Mouse (Mus musculus): ENCODE results near the gene Gnb3.
"Not testable (repeated sequence)": the region's sequence is repeated elsewhere in the genome, so short reads cannot be mapped to it uniquely, and the experiment has no call there.

The Gnb3 gene

GRCm38 (mm10) chr6:124816611-124817010 lies 23.5 kb downstream of the Gnb3 start:
- no peak for DNase-seq (ENCODE audit: low read depth, low spot score)

DNA sequence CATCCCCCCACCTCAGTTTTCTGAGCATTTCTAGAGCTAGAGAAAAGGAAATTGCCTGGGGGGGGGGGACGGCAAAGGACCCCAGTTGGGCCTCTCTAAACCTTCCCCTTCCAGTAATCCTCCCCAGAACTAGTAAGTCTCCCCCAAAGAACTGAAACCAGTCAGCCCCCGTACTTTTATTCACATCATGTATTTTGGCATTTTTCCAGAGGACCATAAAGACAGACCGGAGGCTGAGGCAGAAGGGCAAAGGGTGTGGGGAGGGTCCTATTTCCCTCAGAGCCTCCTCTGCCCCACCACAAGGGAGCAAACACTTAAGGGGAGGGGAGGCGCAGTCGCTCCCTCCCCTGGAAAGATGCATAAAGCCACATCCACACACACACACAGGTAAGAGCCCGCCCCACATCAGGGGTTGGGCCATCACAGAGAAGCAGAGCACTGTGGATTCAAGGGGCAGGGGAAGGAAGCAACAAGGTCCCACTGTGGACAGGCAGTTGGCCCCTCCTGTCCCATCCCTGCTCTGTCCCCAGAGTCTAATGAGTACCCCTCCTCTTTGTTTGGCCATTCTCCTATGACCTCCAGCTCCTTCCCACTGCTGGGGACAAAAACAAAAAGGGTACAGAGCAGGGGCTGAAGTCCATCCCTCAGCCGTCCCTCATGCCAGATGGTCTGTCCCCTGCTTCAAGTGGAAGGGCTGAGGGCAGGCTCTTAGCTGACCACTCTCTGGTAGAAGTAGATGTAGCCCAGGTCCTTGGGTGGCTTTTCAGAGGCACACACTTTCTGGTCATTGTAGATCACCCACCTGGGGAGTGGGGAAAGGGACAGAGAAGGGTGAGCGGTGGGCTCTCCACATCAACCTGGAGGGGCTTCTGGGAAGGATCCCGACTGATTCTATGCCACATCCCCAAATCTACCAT lies 25.0 kb downstream of the Gnb3 start:
- DNase-seq (ENCODE audit: low read depth, low spot score): no peak

DNA sequence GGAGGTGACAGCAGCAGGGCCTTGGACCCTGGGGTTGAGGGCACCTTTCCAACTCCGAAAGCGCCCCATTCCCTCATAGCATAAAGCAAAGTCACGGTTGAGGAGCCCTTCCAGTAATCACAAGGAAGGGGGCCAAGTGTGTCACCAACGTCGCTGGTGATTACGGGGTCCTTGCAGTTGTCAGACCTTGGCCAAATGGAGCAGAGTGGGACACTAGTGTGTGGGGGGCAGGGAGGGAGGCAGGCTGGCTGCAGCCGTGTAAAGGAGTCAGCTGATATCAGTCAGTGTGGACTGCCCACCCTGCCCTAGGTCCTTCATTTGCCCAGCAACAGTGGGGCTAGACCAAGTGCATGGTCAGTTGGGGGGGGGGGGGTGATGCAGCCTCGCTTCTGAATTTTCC lies 25.6 kb downstream of the Gnb3 start:
- no peak for DNase-seq (ENCODE audit: low read depth, low spot score)

DNA sequence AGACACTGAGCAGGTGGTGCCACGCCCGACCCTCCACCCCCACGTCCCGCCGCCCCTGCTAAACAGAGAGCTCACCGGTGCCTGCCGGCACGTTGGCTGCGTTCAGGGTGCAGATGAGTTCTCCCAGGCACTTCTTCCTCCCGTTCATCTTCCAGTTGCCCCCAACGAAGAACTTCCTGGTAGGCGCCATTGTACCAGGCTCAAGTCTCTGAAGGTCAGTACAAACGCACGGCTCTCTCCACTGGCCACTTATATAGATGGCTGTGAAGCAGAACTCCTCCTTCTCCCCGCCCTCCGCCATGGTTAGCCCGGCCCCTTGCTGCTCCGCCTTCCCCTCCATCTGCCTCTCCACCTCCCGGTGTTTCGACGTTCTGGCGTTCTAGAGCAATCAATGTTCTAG lies 26.1 kb downstream of the Gnb3 start, which contains the start of gene Tpi1:
Gene Tpi1, minus strand, starts transcription at position 364 of the 400 bp plus-strand sequence.
- DNase-seq (ENCODE audit: low read depth, low spot score): peak; percentile 84

DNA sequence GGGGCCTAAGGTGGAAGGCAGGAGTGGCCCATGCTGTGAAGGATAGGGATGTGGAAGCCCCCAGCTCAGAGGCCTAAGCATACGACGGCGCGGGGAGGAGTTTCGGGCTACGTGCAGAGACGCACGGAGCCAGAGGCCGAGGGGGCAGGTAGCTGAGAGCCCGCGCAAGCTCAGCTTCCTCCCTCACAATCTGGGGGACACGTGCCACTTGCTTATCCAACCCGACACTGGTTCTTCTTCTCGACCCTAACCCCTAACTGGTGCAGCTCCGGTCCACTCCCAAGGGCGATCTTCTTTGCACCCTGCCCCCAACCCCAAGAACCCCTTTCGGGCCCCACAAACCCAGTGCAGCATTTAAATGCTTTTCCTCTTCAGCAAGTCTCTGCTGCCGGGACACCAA lies 26.6 kb downstream of the Gnb3 start:
- peak; percentile 68 for DNase-seq (ENCODE audit: low read depth, low spot score)

DNA sequence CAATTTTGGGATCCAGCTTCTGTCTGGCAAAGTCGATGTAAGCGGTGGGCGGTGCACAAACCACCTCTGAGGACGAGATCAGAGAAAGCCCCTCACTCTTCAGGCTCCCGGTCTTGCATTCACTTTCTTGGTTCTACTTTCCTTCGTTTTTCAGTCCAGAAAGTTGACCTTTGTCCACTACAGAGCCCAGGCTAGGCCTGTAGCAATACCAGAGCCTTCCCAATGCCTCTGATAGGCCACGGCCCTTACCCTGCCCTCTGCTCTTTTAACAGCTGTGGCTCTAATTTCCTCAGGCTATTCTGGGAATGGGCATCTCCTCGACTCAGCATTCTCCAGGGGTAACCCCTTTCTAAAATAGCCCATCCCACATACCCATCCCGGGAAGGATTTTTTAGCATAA lies 27.2 kb downstream of the Gnb3 start:
- DNase-seq (ENCODE audit: low read depth, low spot score): no peak

DNA sequence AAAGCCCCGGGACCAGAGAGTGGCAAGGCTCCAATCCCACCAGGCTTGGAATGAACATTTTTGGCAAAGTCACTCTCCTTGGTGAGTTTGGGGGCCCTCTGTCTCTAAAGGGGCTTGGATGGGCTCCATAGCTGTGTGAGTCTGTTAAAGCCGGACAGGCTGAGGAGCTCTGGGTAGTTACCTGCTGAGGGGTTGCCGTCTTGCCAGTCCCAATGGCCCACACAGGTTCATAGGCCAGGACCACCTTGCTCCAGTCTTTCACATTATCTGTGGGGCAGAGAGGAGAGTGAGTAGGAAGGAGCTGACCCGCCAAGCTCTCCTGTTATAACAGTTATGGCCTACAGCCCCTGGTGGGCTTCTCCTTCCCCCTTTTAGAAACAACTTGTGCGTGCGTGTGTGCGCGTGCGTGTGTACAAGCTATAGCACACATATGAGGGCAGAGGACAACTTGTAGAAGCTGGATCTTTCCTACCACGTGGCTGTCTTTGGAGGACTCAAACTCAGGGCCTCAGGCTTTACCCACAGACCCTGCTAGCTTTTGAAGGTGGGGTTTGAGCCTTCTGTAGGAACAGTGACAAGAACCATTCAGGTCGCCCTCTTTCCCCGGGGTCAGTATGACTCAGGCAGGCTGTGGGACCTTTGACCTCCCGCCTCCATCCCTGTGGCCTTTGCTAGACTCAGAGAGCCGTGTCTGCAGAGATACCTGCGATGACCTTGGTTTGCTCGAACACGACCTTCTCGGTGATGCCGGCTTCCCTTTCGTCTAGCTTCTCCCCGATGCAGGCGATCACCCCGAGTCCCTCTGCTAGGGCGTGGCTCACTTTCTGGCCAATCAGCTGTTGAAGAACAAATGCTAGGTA lies 28.1 kb downstream of the Gnb3 start:
- no peak for DNase-seq (ENCODE audit: low read depth, low spot score)

DNA sequence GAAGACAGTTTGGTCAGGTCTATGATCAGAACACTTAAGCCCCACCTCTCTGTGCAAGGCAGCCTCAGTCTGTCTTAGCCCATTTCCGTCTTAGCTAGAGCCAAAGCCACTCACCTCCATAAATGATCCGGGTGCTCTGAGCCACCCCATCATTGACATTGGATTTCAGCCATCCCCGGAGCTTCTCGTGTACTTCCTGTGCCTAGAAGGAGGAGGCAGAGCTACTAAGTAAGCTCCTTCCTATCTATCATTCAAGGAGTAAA lies 28.7 kb downstream of the Gnb3 start:
- no peak for DNase-seq (ENCODE audit: low read depth, low spot score)

GRCm38 (mm10) chr6:124810566-124811402 lies 29.3 kb downstream of the Gnb3 start:
- not testable (repeated sequence) for DNase-seq (ENCODE audit: low read depth, low spot score)

DNA sequence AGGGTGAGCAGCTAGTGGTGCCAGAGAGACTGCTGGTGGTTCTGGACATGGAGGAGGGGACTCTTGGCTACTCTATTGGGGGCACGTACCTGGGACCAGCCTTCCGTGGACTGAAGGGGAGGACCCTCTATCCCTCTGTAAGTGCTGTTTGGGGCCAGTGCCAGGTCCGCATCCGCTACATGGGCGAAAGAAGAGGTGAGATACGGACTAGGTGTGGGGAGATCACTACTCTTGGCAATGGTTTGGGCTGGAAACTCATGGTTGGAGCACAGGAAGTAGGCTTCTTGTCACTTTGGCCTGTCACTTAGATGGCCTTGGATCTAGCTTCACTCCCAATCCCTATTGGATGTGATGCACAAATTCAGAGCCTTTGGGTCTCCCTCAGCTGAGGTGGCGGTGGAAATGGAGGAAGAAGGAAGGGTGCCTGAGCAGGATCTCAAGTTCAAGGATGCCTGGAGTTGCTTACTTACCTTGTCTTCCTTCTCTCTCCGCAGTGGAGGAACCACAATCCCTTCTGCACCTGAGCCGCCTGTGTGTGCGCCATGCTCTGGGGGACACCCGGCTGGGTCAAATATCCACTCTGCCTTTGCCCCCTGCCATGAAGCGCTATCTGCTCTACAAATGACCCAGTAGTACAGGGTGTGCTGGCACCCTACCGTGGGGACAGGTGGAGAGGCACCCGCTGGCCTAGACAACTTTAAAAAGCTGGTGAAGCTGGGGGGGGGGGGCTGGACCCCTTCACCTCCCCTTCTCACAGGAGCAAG lies 30.1 kb downstream of the Gnb3 start:
- DNase-seq (ENCODE audit: low read depth, low spot score): no peak

- DNase-seq (ENCODE audit: low read depth, low spot score): peak; percentile 70
Observed at GRCm38 (mm10) chr6:124809052-124809774, 30.9 kb downstream of the Gnb3 start.

- DNase-seq (ENCODE audit: low read depth, low spot score): no peak
Observed at GRCm38 (mm10) chr6:124808358-124809012, 31.6 kb downstream of the Gnb3 start, which contains the start of gene Spsb2. Gene Spsb2, plus strand, starts transcription at chr6:124808661.

DNA sequence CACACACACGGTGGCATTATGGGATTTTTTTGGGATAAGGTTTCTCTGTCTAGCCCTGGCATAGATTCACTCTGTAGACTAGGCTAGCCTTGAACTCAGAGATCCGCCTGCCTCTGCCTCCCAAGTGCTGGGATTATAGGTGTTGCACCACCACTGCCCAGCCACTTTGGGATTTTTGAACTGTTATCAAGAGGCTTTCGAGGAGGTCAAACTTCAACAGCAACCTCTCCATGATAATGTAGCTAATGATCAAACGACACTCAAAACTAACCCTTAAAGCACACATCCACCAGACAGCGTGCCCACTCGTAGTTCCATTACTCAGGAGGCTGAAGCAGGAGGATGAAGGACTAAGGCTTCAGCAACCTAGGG lies 32.1 kb downstream of the Gnb3 start:
- DNase-seq (ENCODE audit: low read depth, low spot score): no peak

- DNase-seq (ENCODE audit: low read depth, low spot score): no peak
Observed at GRCm38 (mm10) chr6:124807366-124807765, 32.7 kb downstream of the Gnb3 start.

- no peak for DNase-seq (ENCODE audit: low read depth, low spot score)
Observed at GRCm38 (mm10) chr6:124806446-124807140, 33.5 kb downstream of the Gnb3 start.

DNA sequence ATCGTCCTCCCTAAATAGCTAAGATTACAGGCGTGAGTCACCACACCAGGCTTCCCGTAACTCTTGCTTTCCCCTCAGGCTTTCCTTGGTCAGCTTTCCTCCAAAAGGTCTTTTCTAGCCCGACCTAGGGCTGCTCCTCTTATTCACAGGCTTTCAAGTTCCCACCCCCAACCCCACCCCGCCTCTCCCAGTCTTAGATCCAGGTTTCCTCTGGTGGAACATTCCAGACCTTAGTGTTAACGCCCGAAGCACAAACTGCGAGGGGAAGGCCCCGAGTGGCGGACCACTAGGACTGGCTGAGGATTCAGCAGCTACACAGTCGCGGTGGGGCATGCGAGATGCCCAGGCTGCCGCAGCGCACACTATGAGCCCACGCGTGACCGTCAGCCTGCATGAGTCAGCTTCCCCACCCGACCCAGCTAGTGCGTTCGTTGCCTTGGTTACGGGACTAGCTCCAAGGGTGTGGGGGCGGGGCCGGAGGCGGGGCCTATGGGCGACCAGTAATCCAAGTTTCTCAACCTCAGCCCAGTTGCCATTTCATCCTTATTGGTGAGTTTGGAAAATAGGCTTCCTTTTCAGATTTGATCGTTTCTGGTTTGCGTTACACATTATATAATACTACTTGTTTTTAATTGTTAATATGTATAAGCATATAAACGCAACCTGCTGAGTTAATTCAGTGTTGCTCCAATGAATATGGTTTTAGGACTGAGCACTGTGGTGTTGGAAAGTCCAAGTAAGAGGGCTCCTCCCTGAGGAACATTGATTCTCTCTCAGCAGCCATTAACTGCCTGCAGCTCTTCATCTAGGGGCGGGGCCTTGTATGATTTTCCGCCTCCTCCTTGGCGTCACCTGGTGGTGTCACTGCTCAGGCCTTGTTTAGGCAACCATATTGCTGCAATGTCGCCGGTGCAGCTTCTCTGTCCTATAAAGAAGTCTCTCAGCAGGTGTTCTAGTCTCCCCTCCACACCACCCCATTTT lies 34.4 kb downstream of the Gnb3 start:
- peak; percentile 84 for DNase-seq (ENCODE audit: low read depth, low spot score)

DNA sequence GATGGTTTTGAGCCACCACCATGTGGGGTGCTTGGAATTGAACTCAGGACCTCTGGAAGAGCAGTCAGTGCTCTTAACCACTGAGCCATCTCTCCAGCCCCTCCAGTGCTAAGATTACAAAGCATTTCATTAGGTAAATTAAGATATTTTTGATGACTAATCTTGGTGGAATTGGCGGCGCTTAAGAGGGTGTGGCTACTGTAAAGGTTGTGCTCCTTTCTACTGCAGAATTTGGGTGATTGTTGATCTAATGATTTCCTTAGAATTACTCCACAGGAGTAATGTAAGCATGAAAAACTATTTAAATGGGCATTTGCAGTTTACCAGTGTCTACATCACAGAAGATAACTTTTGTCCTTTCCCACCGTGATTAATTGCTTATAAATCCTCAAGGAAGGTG lies 35.7 kb downstream of the Gnb3 start:
- no peak for DNase-seq (ENCODE audit: low read depth, low spot score)

DNA sequence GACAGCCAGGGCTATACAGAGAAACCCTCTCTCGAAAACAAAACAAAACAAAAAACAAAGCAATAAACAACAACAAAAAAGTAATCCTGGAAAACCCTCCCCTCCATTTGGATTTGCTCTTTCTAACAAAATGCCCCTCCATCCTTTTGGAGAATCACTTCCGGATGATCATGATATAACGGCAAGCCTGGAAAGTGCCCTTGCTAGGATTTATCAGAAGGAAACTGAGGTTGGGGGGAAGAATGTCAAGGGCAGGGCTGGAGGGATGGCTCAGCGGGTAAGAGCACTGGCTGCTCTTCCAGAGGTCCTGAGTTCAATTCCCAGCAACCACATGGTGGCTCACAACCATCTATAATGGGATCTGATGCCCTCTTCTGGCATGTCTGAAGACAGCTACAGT lies 36.4 kb downstream of the Gnb3 start:
- not testable (repeated sequence) for DNase-seq (ENCODE audit: low read depth, low spot score)
